Mouse (Mus musculus) inflammation-experienced regulatory T-cells (primary cell): ENCODE measurements around the gene Noto. TPM values are rescaled to one million over a fixed set of nuclear protein-coding genes. Genes with fewer than 3 reads are reported as not detected.

Source experiments
- polyA plus RNA-seq, 2 experiments: library from polyadenylated mRNA; unstranded; fragments of 100-300 nt; shearing (Covaris generic); gene quantifications; one replicate each; pipeline ENCODE4 v1.2.1; 2017

The Noto gene
- under 1 TPM; 0.16 to 0.58 TPM for polyA plus RNA-seq

GRCm38 (mm10) chr6:85423836-85424379, at the start of gene Noto:
Gene Noto (plus strand): TSS chr6:85423886.

GRCm38 (mm10) chr6:85373951-85374733, 49.5 kb upstream of the Noto start, which contains the start of gene Rab11fip5:
Gene Rab11fip5 (minus strand): TSS chr6:85374634.

GRCm38 (mm10) chr6:85431842-85432431, 8.3 kb downstream of the Noto start, which contains the start of gene Smyd5:
Gene Smyd5 (plus strand): TSS chr6:85431989.

GRCm38 (mm10) chr6:85450697-85451663, 27.3 kb downstream of the Noto start, which contains the start of gene Cct7:
Gene Cct7 (plus strand): TSS chr6:85451514.

GRCm38 (mm10) chr6:85451664-85452410, 28.2 kb downstream of the Noto start, which contains the start of gene Pradc1:
Gene Pradc1 (minus strand): TSS chr6:85451970.

Other genes with a start within 250 kb of the Noto start
- not detected for gene Emx1, start 236.4 kb upstream of the Noto start, polyA plus RNA-seq
- 1 to 10 TPM in 1 of 2 experiments, under 1 TPM in 1; 0.75 to 1.1 TPM for gene Sfxn5, start 90.5 kb upstream of the Noto start, polyA plus RNA-seq
- under 1 TPM; 0.70 to 0.94 TPM for gene Rab11fip5, start 49.3 kb upstream of the Noto start, polyA plus RNA-seq
- gene Smyd5, start 8.1 kb downstream of the Noto start, polyA plus RNA-seq, result 10 to 100 TPM; 50.4 to 50.7 TPM
- 100 to 1,000 TPM; 273 to 312 TPM for gene Cct7, start 27.6 kb downstream of the Noto start, polyA plus RNA-seq
- 10 to 100 TPM; 21.6 to 27.8 TPM for gene Pradc1, start 28.1 kb downstream of the Noto start, polyA plus RNA-seq
- gene Fbxo41, start 79.1 kb downstream of the Noto start, polyA plus RNA-seq, result under 1 TPM in 1 of 2 experiments, not detected in 1; 0.29 TPM
- under 1 TPM in 1 of 2 experiments, not detected in 1; 0.66 TPM for gene Egr4, start 89.7 kb downstream of the Noto start, polyA plus RNA-seq
- 10 to 100 TPM in 1 of 2 experiments, 1 to 10 TPM in 1; 2.3 to 10.8 TPM for gene Alms1, start 163.6 kb downstream of the Noto start, polyA plus RNA-seq